Mouse (Mus musculus) spleen, adult 2 months (tissue): ENCODE measurements at regions not wholly inside any gene's neighbourhood (a gene's known extent, or its start where the extent isn't known, plus 50 kb on each side); places are given as distances from the start of the nearest gene placed in this dataset.

Experiments used
- DNase-seq, 2 experiments: peaks; one replicate each; pipeline versions ENCODE4 v3.0.0 to v3.0.0-alpha.2; 2012 to 2021; ENCODE audit warnings: low spot score in 2 of 2, low read depth in 1 of 2
- H3K27ac ChIP-seq: fragments of 200-500 bp; 2 replicates; pipeline ENCODE4 v1.5.1; 2012; ENCODE audit warnings: low read length, inconsistent platforms; ENCODE audit not compliant: insufficient read depth
- H3K27me3 ChIP-seq: fragments of 200-500 bp; 2 replicates; pipeline ENCODE4 v1.6.1; 2012; ENCODE audit warnings: mild to moderate bottlenecking, moderate library complexity, low read length, inconsistent platforms; ENCODE audit not compliant: control insufficient read depth, insufficient read depth
- H3K36me3 ChIP-seq: fragments of 200-500 bp; 2 replicates; pipeline ENCODE4 v1.6.1; 2012; ENCODE audit warnings: mild to moderate bottlenecking, low read length, inconsistent platforms; ENCODE audit not compliant: control insufficient read depth, insufficient read depth
- H3K4me1 ChIP-seq: fragments of 200-500 bp; 2 replicates; pipeline ENCODE4 v1.6.1; 2011; ENCODE audit warnings: inconsistent platforms; ENCODE audit not compliant: control insufficient read depth, insufficient read depth, insufficient read length
- H3K4me3 ChIP-seq: fragments of 200-500 bp; 2 replicates; pipeline ENCODE4 v1.5.1; 2011; ENCODE audit warnings: mild to moderate bottlenecking, inconsistent platforms; ENCODE audit not compliant: insufficient read depth, insufficient read length; ENCODE audit errors: extremely low read depth
- CTCF ChIP-seq: fragments of 200-500 bp; IDR thresholded peaks from 2 replicates; pipeline ENCODE4 v1.5.1; 2011; ENCODE audit warnings: mild to moderate bottlenecking, inconsistent platforms; ENCODE audit not compliant: insufficient read depth, insufficient read length, insufficient replicate concordance; ENCODE audit errors: extremely low read depth
- POLR2A ChIP-seq: fragments of 200-500 bp; IDR thresholded peaks from 2 replicates; pipeline ENCODE4 v1.6.1; 2011; ENCODE audit warnings: low read depth, low read length, inconsistent platforms
- WGBS: fragments of 180-500 bp; shearing (Covaris S2); methylation state at CpG from one replicate; pipeline ENCODE4 v1.1.7; 2018; 5-methylcytosine and 5-hydroxymethylcytosine counted together

GRCm38 (mm10) chr10:98485751-98486681, 428.2 kb upstream of the Atp2b1 start:
- 89% methylated on average over 20 of the region's 20 CpGs for WGBS
- no peak overlapping the region for H3K27ac ChIP-seq
- DNase-seq: no peak
- H3K4me3 ChIP-seq: no peak overlapping the region
- H3K36me3 ChIP-seq: no peaks in the 10 kb centered on the region
- H3K27me3 ChIP-seq: no peaks in the 10 kb centered on the region
- no peaks in the 10 kb centered on the region for H3K4me1 ChIP-seq
- no peak for TF ChIP-seq CTCF
- no peak for TF ChIP-seq POLR2A

DNA sequence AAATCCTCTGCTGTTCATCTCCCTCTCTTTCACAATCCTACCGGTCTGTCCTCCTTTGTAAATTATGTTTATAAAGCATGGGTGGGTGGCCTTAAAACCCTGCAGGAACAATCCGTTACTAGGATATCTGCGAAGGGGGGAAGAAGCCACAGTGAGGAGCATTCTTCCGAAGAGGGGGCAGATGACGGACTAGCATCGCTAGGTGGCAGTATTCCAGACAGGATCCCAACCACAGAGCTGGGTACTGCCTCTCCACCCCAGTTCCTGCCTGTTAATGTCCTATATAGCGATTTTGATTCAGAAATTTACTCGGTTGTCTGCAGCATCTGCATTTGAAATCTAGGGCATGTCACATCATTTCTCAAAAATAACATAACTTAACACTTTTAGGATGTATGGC, 419.9 kb upstream of the Atp2b1 start:
- H3K4me1 ChIP-seq: no peaks in the 10 kb centered on the region
- H3K27ac ChIP-seq: no peak overlapping the region
- TF ChIP-seq POLR2A (no peak), CTCF (peak; percentile 78; the same call in 1 of the 2 replicates)
- H3K27me3 ChIP-seq: no peaks in the 10 kb centered on the region
- 11% methylated on average over 8 of the region's 8 CpGs for WGBS
- no peaks in the 10 kb centered on the region for H3K36me3 ChIP-seq
- no peak overlapping the region for H3K4me3 ChIP-seq
- peak; percentile 37 to 49 for DNase-seq

GRCm38 (mm10) chr10:98496254-98496653, 418.0 kb upstream of the Atp2b1 start:
- no peak overlapping the region for H3K27ac ChIP-seq
- H3K4me1 ChIP-seq: no peaks in the 10 kb centered on the region
- no peak overlapping the region for H3K4me3 ChIP-seq
- 86% methylated on average over 4 of the region's 4 CpGs for WGBS
- H3K27me3 ChIP-seq: no peaks in the 10 kb centered on the region
- no peak for TF ChIP-seq POLR2A
- TF ChIP-seq CTCF: no peak
- no peaks in the 10 kb centered on the region for H3K36me3 ChIP-seq
- DNase-seq: no peak

GRCm38 (mm10) chr10:98500315-98500714, 413.9 kb upstream of the Atp2b1 start:
- Histone ChIP-seq H3K36me3 (no peaks in the 10 kb centered on the region), H3K27ac (no peak overlapping the region), H3K4me3 (no peak overlapping the region), H3K27me3 (no peaks in the 10 kb centered on the region), H3K4me1 (no peaks in the 10 kb centered on the region)
- no peak for DNase-seq
- whole genome bisulfite sequencing: 94% methylated on average over 4 of the region's 4 CpGs
- no peak for TF ChIP-seq POLR2A
- TF ChIP-seq CTCF: no peak

GRCm38 (mm10) chr10:98501566-98501965, 412.6 kb upstream of the Atp2b1 start:
- Histone ChIP-seq H3K4me1 (no peaks in the 10 kb centered on the region), H3K36me3 (no peaks in the 10 kb centered on the region), H3K4me3 (no peak overlapping the region), H3K27me3 (no peaks in the 10 kb centered on the region), H3K27ac (no peak overlapping the region)
- no peak for DNase-seq
- TF ChIP-seq POLR2A (no peak), CTCF (no peak)
- WGBS: 85% methylated on average over 5 of the region's 5 CpGs

DNA sequence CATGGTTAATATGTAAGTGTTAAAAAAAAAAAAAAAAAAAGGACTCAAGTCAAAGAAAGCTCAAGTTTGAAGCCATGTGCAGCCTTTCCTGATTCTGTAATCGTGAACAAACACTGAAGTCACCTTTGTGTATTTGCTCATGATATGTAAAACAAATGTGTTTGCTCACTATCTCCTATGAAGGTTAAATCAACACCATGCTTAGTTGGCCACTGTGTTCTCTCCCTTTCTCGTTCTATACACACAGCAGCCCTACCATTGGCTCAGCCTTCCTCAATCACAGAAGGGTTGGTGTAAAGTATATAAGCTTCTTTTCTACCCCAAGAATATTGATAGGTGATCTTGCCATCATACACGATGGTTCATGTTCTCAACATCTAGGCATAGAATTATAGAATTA, 409.7 kb upstream of the Atp2b1 start:
- no peak for TF ChIP-seq POLR2A
- TF ChIP-seq CTCF: no peak
- Histone ChIP-seq H3K4me1 (no peaks in the 10 kb centered on the region), H3K27me3 (no peaks in the 10 kb centered on the region), H3K4me3 (no peak overlapping the region), H3K27ac (no peak overlapping the region), H3K36me3 (no peaks in the 10 kb centered on the region)
- no peak for DNase-seq
- WGBS: 89% methylated on average over 3 of the region's 3 CpGs

DNA sequence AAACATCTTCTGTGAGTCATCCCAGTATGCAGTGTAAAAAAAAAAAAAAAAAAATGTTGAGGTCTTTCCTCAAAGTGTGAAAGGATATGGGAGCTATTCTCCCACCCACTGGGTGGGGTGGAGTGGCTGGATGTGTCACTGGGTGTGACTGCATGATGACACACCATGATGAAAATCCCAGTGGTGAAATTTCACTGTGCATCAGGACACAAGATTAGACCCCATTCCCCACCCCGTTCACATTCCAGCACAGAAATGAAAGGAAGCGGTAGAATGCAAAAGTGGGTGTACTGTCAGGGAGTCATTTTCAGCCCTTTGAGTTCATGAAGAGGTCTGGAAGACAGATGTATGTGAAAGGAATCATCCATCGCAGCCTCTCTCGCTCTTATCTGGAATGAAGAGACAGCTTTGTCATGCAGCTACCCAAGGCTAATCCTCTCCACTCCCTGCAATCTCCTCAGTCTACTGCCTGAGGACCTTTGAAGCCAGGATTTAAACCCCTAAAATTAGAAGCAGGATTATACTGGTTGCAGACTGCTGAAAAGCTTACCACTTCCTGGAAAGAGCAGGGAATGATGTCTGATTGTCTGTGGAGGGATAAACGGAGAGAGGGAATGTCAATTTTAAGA, 405.6 kb upstream of the Atp2b1 start:
- DNase-seq: no peak
- WGBS: 80% methylated on average over 5 of the region's 5 CpGs
- no peaks in the 10 kb centered on the region for H3K36me3 ChIP-seq
- H3K27me3 ChIP-seq: no peaks in the 10 kb centered on the region
- H3K4me3 ChIP-seq: no peak overlapping the region
- no peak for TF ChIP-seq CTCF
- no peak for TF ChIP-seq POLR2A
- H3K4me1 ChIP-seq: no peaks in the 10 kb centered on the region
- H3K27ac ChIP-seq: no peak overlapping the region
